Mouse (Mus musculus): ENCODE results near the gene Oas1h.

- no peak for TF ChIP-seq POLR2A (IDR thresholded peaks at IDR 0.05; ENCODE audit: low read depth, low read length)
- TF ChIP-seq CTCF (IDR thresholded peaks at IDR 0.05; ENCODE audit: extremely low read depth, insufficient read depth, insufficient read length, insufficient replicate concordance), result no peak
Measured at GRCm38 (mm10) chr5:120890991-120891390, 29.8 kb downstream of the Oas1h start.

Measured in spleen, adult 2 months (tissue).